Mouse (Mus musculus): ENCODE data around the gene Gm13278. TPM values are rescaled to one million over a fixed set of nuclear protein-coding genes. Genes with fewer than 3 reads are reported as not detected.
A peak's percentile ranks its signal among the peaks of the same experiment; 100 is the strongest.
"Not testable (repeated sequence)": the region's sequence is repeated elsewhere in the genome, so short reads cannot be mapped to it uniquely, and the experiment has no call there.

Gene Gm13278
- polyA plus RNA-seq, 1 experiment from 2014 or later = not detected

GRCm38 (mm10) chr4:88802954-88803353 lies 11.6 kb downstream of the Gm13278 start, which contains the start of gene Gm13287:
TSS of gene Gm13287 (plus strand) at chr4:88803254.
- H3K9me3 ChIP-seq (replicated peaks) = not testable (repeated sequence)

GRCm38 (mm10) chr4:88805231-88805630 lies 13.9 kb downstream of the Gm13278 start, which contains the start of gene Gm13288:
TSS of gene Gm13288 (plus strand) at chr4:88805531.
- not testable (repeated sequence) for H3K27ac ChIP-seq; H3K9ac ChIP-seq; H3K36me3 ChIP-seq; H3K4me3 ChIP-seq (replicated peaks); H3K4me1 ChIP-seq; H3K9me3 ChIP-seq (replicated peaks); ATAC-seq (replicated peaks; ENCODE audit: low FRiP score)
- no CpG with 5 or more reads among the region's 8 CpGs for WGBS
- Histone ChIP-seq H3K27me3 (peaks cover 16% of the 10 kb centered on the region), H3K4me2 (peak within 1 kb of the TSS; percentile 44; the same call in 1 of the 2 replicates)

More at GRCm38 (mm10) chr4:88802954-88803353, 11.6 kb downstream of the Gm13278 start, which contains the start of gene Gm13287:
- no CpG with 5 or more reads among the region's 29 CpGs for WGBS
- H3K4me3 ChIP-seq (replicated peaks); H3K27me3 ChIP-seq; H3K27ac ChIP-seq; H3K36me3 ChIP-seq; H3K9ac ChIP-seq; H3K4me1 ChIP-seq; H3K4me2 ChIP-seq; ATAC-seq (replicated peaks; ENCODE audit: low FRiP score): not testable (repeated sequence)

- H3K4me3 ChIP-seq (replicated peaks); H3K27ac ChIP-seq; H3K9ac ChIP-seq; H3K4me1 ChIP-seq; H3K9me3 ChIP-seq (replicated peaks); H3K36me3 ChIP-seq; ATAC-seq (replicated peaks; ENCODE audit: low FRiP score): not testable (repeated sequence)
- Histone ChIP-seq H3K27me3 (peaks cover 16% of the 10 kb centered on the region), H3K4me2 (peak overlapping the region; percentile 44; the same call in 1 of the 2 replicates)
- WGBS = 0% methylated on average over 7 of the region's 34 CpGs
Observed at GRCm38 (mm10) chr4:88805761-88806160, 14.4 kb downstream of the Gm13278 start.

DNA sequence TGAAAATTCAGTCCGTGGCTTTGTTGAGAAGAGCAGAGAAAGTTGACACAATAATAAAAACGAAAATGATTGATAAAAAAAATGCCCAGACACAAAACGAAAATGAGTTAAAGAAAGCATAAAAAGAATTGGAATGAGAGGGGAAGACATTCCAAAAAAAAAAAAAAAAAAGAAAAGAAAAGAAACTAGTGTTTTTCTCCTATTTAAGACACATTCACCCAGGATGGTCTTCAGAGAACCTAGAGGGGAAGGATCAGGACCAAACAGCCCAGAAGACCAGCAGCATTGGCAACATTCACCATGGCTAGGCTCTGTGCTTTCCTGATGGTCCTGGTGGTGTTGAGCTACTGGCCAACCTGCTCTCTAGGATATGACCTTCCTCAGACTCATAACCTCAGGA lies 24.6 kb downstream of the Gm13278 start, which contains the start of gene Ifna7:
TSS of gene Ifna7 (plus strand) at position 301 of the 400 bp plus-strand sequence.
- Histone ChIP-seq H3K4me2 (no peak within 1 kb of the TSS), H3K4me1 (no peaks in the 10 kb centered on the region), H3K9ac (no peak within 1 kb of the TSS), H3K36me3 (no peaks in the 10 kb centered on the region), H3K9me3 (replicated peaks) (no peaks in the 10 kb centered on the region), H3K27me3 (no peaks in the 10 kb centered on the region; the same call in 1 of the 2 replicates), H3K4me3 (replicated peaks) (no peak within 1 kb of the TSS), H3K27ac (no peak within 1 kb of the TSS)
- no peak for ATAC-seq (replicated peaks; ENCODE audit: low FRiP score)
- 59% methylated on average over 3 of the region's 3 CpGs for WGBS

DNA sequence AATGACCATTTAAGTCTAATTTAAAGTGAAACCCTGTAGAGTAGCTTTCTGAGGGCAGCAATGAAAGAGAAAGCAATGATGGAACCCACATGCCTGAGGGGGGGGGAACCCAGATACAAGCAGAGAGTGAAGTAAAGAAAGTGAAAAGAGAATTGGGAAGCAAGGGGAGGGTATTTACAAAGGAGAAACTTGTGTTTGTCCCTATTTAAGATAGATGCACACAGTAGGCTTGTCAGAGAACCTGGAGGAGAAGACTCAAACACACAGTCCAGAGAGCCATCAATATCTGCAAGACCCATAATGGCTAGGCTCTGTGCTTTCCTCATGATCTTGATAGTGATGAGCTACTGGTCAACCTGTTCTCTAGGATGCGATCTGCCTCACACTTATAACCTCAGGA lies 28.3 kb downstream of the Gm13278 start, which contains the start of gene Ifna11:
TSS of gene Ifna11 (plus strand) at position 301 of the 400 bp plus-strand sequence.
- Histone ChIP-seq H3K36me3 (no peaks in the 10 kb centered on the region), H3K9me3 (replicated peaks) (no peaks in the 10 kb centered on the region), H3K9ac (no peak within 1 kb of the TSS), H3K27ac (no peak within 1 kb of the TSS), H3K4me2 (no peak within 1 kb of the TSS), H3K4me1 (no peaks in the 10 kb centered on the region), H3K27me3 (no peaks in the 10 kb centered on the region; the same call in 1 of the 2 replicates), H3K4me3 (replicated peaks) (no peak within 1 kb of the TSS)
- no peak for ATAC-seq (replicated peaks; ENCODE audit: low FRiP score)
- WGBS = 74% methylated on average over 1 of the region's 1 CpGs

GRCm38 (mm10) chr4:88822995-88823394 lies 31.6 kb downstream of the Gm13278 start:
- no peak for ATAC-seq (replicated peaks; ENCODE audit: low FRiP score)
- no peak overlapping the region for H3K9ac ChIP-seq
- no peak overlapping the region for H3K4me2 ChIP-seq
- H3K27ac ChIP-seq = no peak overlapping the region
- H3K9me3 ChIP-seq (replicated peaks) = no peaks in the 10 kb centered on the region
- no peaks in the 10 kb centered on the region for H3K36me3 ChIP-seq
- no peaks in the 10 kb centered on the region for H3K4me1 ChIP-seq
- WGBS = 25% methylated on average over 4 of the region's 4 CpGs
- H3K4me3 ChIP-seq (replicated peaks) = no peak overlapping the region
- H3K27me3 ChIP-seq = no peaks in the 10 kb centered on the region; the same call in 1 of the 2 replicates

GRCm38 (mm10) chr4:88827116-88827515 lies 35.8 kb downstream of the Gm13278 start, which contains the start of gene Ifna6:
TSS of gene Ifna6 (plus strand) at chr4:88827416.
- not testable (repeated sequence) for ATAC-seq (replicated peaks; ENCODE audit: low FRiP score); H3K4me2 ChIP-seq; H3K36me3 ChIP-seq; H3K9ac ChIP-seq; H3K27me3 ChIP-seq; H3K9me3 ChIP-seq (replicated peaks); H3K27ac ChIP-seq; H3K4me3 ChIP-seq (replicated peaks); H3K4me1 ChIP-seq

GRCm38 (mm10) chr4:88830523-88830922 lies 39.2 kb downstream of the Gm13278 start:
- 33% methylated on average over 4 of the region's 4 CpGs for WGBS
- no peak overlapping the region for H3K4me2 ChIP-seq
- no peaks in the 10 kb centered on the region; the same call in 1 of the 2 replicates for H3K27me3 ChIP-seq
- H3K27ac ChIP-seq = no peak overlapping the region
- no peaks in the 10 kb centered on the region for H3K36me3 ChIP-seq
- ATAC-seq (replicated peaks; ENCODE audit: low FRiP score) = no peak
- H3K9me3 ChIP-seq (replicated peaks) = no peaks in the 10 kb centered on the region
- H3K4me1 ChIP-seq = no peaks in the 10 kb centered on the region
- H3K4me3 ChIP-seq (replicated peaks) = no peak overlapping the region
- no peak overlapping the region for H3K9ac ChIP-seq

DNA sequence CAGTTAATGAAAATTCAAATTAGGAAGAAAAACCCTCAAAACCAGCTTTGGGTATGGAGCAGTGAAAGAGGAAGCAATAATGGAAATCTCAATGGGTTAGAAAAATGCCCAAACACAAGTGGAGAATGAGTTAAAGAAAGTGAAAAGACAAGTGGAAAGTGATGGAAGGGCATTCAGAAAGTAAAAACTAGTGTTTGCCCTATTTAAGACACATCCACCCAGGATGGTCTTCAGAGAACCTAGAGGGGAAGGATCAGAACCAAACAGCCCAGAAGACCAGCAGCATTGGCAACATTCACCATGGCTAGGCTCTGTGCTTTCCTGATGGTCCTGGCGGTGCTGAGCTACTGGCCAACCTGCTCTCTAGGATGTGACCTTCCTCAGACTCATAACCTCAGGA lies 43.9 kb downstream of the Gm13278 start, which contains the start of gene Ifna5:
TSS of gene Ifna5 (plus strand) at position 301 of the 400 bp plus-strand sequence.
- not testable (repeated sequence) for H3K9me3 ChIP-seq (replicated peaks); H3K4me2 ChIP-seq; H3K9ac ChIP-seq; H3K4me1 ChIP-seq; H3K27ac ChIP-seq; H3K4me3 ChIP-seq (replicated peaks); H3K27me3 ChIP-seq; H3K36me3 ChIP-seq; ATAC-seq (replicated peaks; ENCODE audit: low FRiP score)
- 79% methylated on average over 1 of the region's 1 CpGs for WGBS

DNA sequence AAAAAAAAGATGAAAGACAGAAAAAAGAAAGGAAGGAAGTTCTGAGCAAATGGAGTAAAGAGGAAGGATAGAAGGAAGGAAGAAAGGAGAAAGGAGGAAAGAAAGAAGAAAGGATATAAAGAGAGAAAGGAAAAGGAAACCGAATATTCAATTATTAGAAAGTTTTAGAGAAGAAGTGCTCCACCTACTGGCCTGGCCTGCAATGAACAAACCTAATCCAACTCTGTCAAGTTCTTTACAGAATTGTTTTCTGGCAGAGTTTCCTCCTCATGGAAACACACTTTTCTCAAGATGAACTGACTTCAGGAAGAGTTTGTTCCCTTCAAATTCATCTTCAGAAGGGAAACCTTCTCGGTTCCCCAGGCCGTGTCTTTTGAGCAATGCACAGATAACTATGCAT lies 47.5 kb downstream of the Gm13278 start:
- H3K36me3 ChIP-seq = no peaks in the 10 kb centered on the region
- H3K27me3 ChIP-seq = no peaks in the 10 kb centered on the region
- WGBS = 38% methylated on average over 3 of the region's 3 CpGs

GRCm38 (mm10) chr4:88840058-88840457 lies 48.7 kb downstream of the Gm13278 start:
- H3K36me3 ChIP-seq = no peaks in the 10 kb centered on the region
- no peaks in the 10 kb centered on the region for H3K4me1 ChIP-seq

More for the DNA sequence above, 47.5 kb downstream of the Gm13278 start:
- Histone ChIP-seq H3K9me3 (replicated peaks) (no peaks in the 10 kb centered on the region), H3K27ac (no peak overlapping the region), H3K4me3 (replicated peaks) (no peak overlapping the region), H3K9ac (no peak overlapping the region), H3K4me2 (no peak overlapping the region), H3K4me1 (no peaks in the 10 kb centered on the region)
- no peak for ATAC-seq (replicated peaks; ENCODE audit: low FRiP score)

DNA sequence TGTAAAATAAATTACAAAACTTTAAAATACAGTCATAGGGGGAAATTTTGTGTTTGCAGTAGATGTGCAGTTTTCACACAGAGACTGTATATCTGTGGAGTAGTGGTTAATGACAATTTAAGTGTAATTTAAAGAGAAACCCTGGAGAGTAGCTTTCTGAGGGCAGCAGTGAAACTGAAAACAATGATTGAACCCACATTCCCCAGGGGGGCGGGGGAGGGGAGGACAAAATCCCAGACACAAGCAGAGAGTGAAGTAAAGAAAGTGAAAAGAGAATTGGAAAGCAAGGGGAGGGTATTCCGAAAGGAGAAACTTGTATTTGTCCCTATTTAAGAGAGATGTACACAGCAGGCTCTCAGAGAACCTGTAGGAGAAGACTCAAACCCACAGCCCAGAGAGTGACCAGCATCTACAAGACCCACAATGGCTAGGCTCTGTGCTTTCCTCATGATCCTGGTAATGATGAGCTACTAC lies 50.1 kb downstream of the Gm13278 start, which contains the start of gene Ifna4:
TSS of gene Ifna4 (plus strand) at position 424 of the 474 bp plus-strand sequence.
- Histone ChIP-seq H3K27me3 (no peaks in the 10 kb centered on the region), H3K36me3 (no peaks in the 10 kb centered on the region), H3K9ac (no peak within 1 kb of the TSS), H3K4me1 (no peaks in the 10 kb centered on the region), H3K4me2 (no peak within 1 kb of the TSS), H3K4me3 (replicated peaks) (no peak within 1 kb of the TSS), H3K27ac (no peak within 1 kb of the TSS), H3K9me3 (replicated peaks) (no peaks in the 10 kb centered on the region)
- ATAC-seq (replicated peaks; ENCODE audit: low FRiP score) = no peak
- 62% methylated on average over 2 of the region's 2 CpGs for WGBS

More at GRCm38 (mm10) chr4:88840058-88840457, 48.7 kb downstream of the Gm13278 start:
- no peaks in the 10 kb centered on the region for H3K27me3 ChIP-seq
- H3K9me3 ChIP-seq (replicated peaks) = no peaks in the 10 kb centered on the region
- H3K9ac ChIP-seq = no peak overlapping the region
- no peak overlapping the region for H3K4me2 ChIP-seq
- H3K4me3 ChIP-seq (replicated peaks) = no peak overlapping the region
- no peak overlapping the region for H3K27ac ChIP-seq
- 79% methylated on average over 3 of the region's 3 CpGs for WGBS
- no peak for ATAC-seq (replicated peaks; ENCODE audit: low FRiP score)

Measured in kidney, embryonic 15.5 days (tissue).